Mouse (Mus musculus) stomach, embryonic 15.5 days (tissue): ENCODE measurements at regions not wholly inside any gene's neighbourhood (a gene's known extent, or its start where the extent isn't known, plus 50 kb on each side); places are given as distances from the start of the nearest gene placed in this dataset.

Experiments
- ATAC-seq: fragments of 200-750 bp; cut with Nextera tagmentation; 2 replicates; pipeline ENCODE4 v1.8.0; 2017; ENCODE audit warnings: low read depth, moderate number of reproducible peaks, moderate TSS enrichment; ENCODE audit not compliant: insufficient read depth, low FRiP score
- H3K27ac ChIP-seq: fragments of 300-500 bp; sonication (generic); 2 replicates; pipeline ENCODE4 v1.5.1; 2015; ENCODE audit warnings: mild to moderate bottlenecking, inconsistent platforms
- H3K27me3 ChIP-seq: fragments of 300-500 bp; sonication (generic); replicated peaks from 2 replicates; pipeline ENCODE4 v1.6.1; 2015; ENCODE audit warnings: inconsistent platforms
- H3K36me3 ChIP-seq: fragments of 300-500 bp; sonication (generic); 2 replicates; pipeline ENCODE4 v1.6.1; 2015; ENCODE audit warnings: inconsistent platforms
- H3K4me1 ChIP-seq: fragments of 300-500 bp; sonication (generic); 2 replicates; pipeline ENCODE4 v1.6.1; 2015; ENCODE audit warnings: inconsistent platforms
- H3K4me2 ChIP-seq: fragments of 300-500 bp; sonication (generic); 2 replicates; pipeline ENCODE4 v1.6.1; 2015; ENCODE audit warnings: mild to moderate bottlenecking, inconsistent platforms
- H3K4me3 ChIP-seq: fragments of 300-500 bp; sonication (generic); replicated peaks from 2 replicates; pipeline ENCODE4 v1.5.1; 2015; ENCODE audit warnings: inconsistent platforms
- H3K9ac ChIP-seq: fragments of 300-500 bp; sonication (generic); 2 replicates; pipeline ENCODE4 v1.6.1; 2015; ENCODE audit warnings: inconsistent platforms
- H3K9me3 ChIP-seq: fragments of 300-500 bp; sonication (generic); 2 replicates; pipeline ENCODE4 v1.6.1; 2016; ENCODE audit warnings: inconsistent platforms
- WGBS: fragments of 180-500 bp; shearing (Covaris S2); methylation state at CpG from one replicate; pipeline ENCODE4 v1.1.7; 2015; 5-methylcytosine and 5-hydroxymethylcytosine counted together

DNA sequence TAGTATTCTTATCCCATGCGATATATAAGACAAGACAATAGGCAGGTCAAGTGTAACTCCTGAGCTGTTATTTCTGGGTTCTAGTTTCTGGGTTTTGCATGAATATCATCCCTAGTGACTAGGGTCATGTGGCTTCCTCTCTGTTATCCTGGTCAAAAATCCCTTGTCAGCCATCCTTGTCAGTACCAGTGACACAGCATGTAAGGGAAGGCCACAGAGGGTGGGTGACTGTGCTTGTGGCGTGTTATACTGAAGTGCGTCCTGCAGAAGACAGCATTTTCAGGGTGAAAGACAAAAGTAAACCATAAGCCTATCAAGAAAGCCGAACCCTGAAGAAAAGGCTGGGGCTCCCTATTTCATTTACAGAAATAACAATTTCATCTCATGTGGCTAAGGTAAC, 50.7 kb upstream of the Echdc3 start:
- Histone ChIP-seq H3K4me3 (no peak overlapping the region), H3K27ac (no peak overlapping the region), H3K36me3 (no peaks in the 10 kb centered on the region), H3K9me3 (no peaks in the 10 kb centered on the region), H3K4me1 (no peaks in the 10 kb centered on the region), H3K9ac (no peak overlapping the region), H3K4me2 (no peak overlapping the region), H3K27me3 (no peaks in the 10 kb centered on the region)
- 0 out of 2 replicates have a peak, but pooled peaks have one; percentile 44 for ATAC-seq
- WGBS: 85% methylated on average over 4 of the region's 4 CpGs

DNA sequence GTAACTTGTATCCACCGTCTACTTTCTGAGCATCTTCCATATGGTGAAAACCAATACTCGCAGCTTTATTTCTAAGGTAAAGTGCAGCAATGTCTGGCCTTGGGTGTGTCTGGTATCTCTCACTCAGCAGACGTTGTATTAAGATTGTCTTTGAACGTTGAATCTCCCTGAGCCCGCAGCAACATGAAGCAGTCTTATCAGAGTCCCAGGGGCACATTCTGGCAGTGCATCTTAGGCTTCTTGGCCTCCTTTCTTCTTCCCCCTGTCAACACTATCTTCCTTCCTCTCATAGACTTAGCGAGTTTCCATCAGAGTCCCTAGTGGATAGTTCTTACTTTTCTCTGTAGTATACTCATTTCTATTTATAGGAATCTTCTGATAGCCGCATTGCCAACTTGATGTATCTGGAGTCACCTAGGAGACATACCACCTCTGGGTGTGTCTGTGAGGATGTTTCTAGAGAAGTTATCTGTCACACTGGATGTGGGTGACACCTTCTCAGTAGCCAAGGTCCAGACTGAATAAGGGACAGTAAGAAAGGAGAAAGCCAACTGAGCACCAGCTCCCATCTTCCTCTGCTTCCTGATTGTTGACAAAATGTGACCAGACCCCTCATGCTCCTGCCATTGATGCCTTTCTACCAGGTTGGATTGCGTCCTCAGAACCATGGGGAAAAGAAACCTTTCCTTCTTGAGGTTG, 51.4 kb upstream of the Echdc3 start:
- 77% methylated on average over 8 of the region's 8 CpGs for WGBS
- H3K36me3 ChIP-seq: no peaks in the 10 kb centered on the region
- no peaks in the 10 kb centered on the region for H3K9me3 ChIP-seq
- no peak overlapping the region for H3K4me2 ChIP-seq
- no peak overlapping the region for H3K4me3 ChIP-seq
- H3K27me3 ChIP-seq: no peaks in the 10 kb centered on the region
- ATAC-seq: peak; percentile 88; the same call in 1 of the 2 replicates
- H3K27ac ChIP-seq: no peak overlapping the region
- H3K4me1 ChIP-seq: no peaks in the 10 kb centered on the region
- H3K9ac ChIP-seq: no peak overlapping the region

DNA sequence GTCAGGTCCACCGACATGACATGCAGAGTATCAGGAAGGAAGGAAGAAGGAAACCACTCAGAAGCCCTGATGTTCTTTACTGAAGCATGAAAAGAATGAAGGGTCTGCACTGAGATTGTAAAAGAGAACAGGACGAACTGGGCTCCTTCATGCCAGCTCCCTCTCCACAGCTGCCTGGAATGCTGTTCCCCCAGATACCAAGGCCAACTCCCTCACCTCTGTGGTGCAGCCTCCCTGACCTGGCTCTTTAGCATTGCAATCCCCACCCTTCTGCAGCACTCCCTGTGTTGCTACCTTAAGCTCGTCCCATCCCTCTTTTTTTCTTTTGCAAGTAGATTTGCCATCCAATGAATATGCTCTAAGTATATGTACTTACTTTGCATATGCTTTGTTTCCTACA, 52.3 kb upstream of the Echdc3 start:
- Histone ChIP-seq H3K4me2 (no peak overlapping the region), H3K9me3 (no peaks in the 10 kb centered on the region), H3K9ac (no peak overlapping the region), H3K4me3 (no peak overlapping the region), H3K36me3 (no peaks in the 10 kb centered on the region), H3K27ac (no peak overlapping the region), H3K4me1 (no peaks in the 10 kb centered on the region), H3K27me3 (no peaks in the 10 kb centered on the region)
- WGBS: 49% methylated on average over 3 of the region's 3 CpGs
- ATAC-seq: no peak

DNA sequence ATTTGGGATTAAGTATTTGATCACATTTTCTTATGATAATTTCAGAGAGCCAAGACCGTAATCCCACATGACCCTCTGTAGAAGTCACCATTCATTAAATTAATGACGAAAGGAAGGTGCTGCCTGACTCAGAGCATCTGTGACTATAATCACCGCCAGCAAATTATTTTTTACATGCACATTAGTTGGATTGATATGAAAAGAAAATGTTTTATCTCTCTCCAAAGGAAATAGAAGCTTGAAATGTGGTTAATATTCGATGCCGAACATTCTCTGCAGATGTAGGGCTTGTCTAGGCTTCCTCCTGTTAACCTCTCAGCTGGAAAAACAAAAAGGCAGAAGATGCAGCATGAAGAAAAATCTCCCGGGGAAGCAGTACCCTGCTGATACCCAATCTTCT, 54.2 kb upstream of the Echdc3 start:
- Histone ChIP-seq H3K27me3 (no peaks in the 10 kb centered on the region), H3K4me2 (no peak overlapping the region), H3K9me3 (no peaks in the 10 kb centered on the region), H3K27ac (no peak overlapping the region), H3K4me1 (no peaks in the 10 kb centered on the region), H3K36me3 (no peaks in the 10 kb centered on the region), H3K4me3 (no peak overlapping the region), H3K9ac (no peak overlapping the region)
- no peak for ATAC-seq
- WGBS: 66% methylated on average over 6 of the region's 6 CpGs

DNA sequence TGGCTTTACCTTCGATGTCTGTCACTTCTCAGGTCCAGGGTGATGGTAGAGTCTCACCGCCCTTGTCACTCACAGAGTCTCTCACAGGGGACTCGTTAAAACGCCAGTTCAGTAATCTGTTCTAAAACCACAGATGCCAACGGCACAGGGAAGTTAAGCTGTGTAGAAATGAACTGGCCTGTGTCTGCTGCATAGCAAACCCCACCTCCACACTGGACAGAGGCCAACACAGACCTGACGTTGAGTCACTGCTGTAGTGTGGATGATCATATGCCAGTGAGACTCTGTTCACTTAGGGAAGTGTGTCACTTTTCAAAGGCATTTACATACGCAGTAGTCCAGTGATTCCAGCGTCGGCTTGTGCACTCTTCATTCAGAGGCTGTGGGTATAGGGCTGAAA, 54.7 kb upstream of the Echdc3 start:
- no peaks in the 10 kb centered on the region for H3K36me3 ChIP-seq
- 32% methylated on average over 9 of the region's 9 CpGs for WGBS
- no peaks in the 10 kb centered on the region for H3K27me3 ChIP-seq
- no peaks in the 10 kb centered on the region for H3K4me1 ChIP-seq
- H3K9me3 ChIP-seq: no peaks in the 10 kb centered on the region
- H3K4me2 ChIP-seq: no peak overlapping the region
- ATAC-seq: peak; percentile 54; the same call in 1 of the 2 replicates
- H3K27ac ChIP-seq: no peak overlapping the region
- H3K9ac ChIP-seq: no peak overlapping the region
- H3K4me3 ChIP-seq: no peak overlapping the region

DNA sequence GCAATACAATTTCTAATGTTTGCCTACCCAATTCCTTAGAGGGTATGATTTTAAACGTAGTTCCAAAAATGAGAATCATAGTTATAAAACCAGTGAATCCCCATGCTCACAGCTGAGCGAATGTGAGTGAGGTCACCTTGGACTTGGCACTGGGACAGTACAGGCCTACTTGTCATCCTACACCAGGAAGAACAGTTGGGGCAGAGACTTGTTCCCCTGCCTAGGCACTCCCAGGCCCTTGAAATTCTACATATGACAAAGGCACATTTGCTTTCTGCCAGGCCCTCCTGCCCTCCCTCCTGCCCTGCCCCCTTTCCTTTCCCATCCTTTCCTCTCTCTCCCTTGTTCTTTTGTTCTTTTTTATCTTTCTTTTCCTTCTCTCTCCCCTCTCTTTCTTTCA, 50.0 kb upstream of the Usp6nl start:
- ATAC-seq: no peak
- WGBS: 87% methylated on average over 2 of the region's 2 CpGs
- Histone ChIP-seq H3K9me3 (no peaks in the 10 kb centered on the region), H3K27ac (no peak overlapping the region), H3K36me3 (no peaks in the 10 kb centered on the region), H3K4me3 (no peak overlapping the region), H3K4me1 (no peaks in the 10 kb centered on the region), H3K27me3 (no peaks in the 10 kb centered on the region), H3K9ac (no peak overlapping the region), H3K4me2 (no peak overlapping the region)
